Mouse (Mus musculus): ENCODE measurements at regions not wholly inside any gene's neighbourhood (a gene's known extent, or its start where the extent isn't known, plus 50 kb on each side); places are given as distances from the start of the nearest gene placed in this dataset.

- DNase-seq (ENCODE audit: low spot score in 2 of 2) = no peak
Measured at GRCm38 (mm10) chr3:35496027-35496824, 257.7 kb upstream of the Atp11b start.

- no peak for DNase-seq (ENCODE audit: low spot score in 2 of 2)
Measured at GRCm38 (mm10) chr3:35510314-35510713, 243.6 kb upstream of the Atp11b start.

GRCm38 (mm10) chr3:35516517-35516916 lies 237.4 kb upstream of the Atp11b start:
- DNase-seq (ENCODE audit: low spot score in 2 of 2) = no peak

GRCm38 (mm10) chr3:35520131-35520530 lies 233.8 kb upstream of the Atp11b start:
- DNase-seq (ENCODE audit: low spot score in 2 of 2) = no peak

- DNase-seq (ENCODE audit: low spot score in 2 of 2) = no peak
Measured at GRCm38 (mm10) chr3:35547696-35548095, 206.2 kb upstream of the Atp11b start.

GRCm38 (mm10) chr3:35551791-35552190 lies 202.1 kb upstream of the Atp11b start:
- DNase-seq (ENCODE audit: low spot score in 2 of 2) = no peak

- DNase-seq (ENCODE audit: low spot score in 2 of 2) = no peak
Measured at GRCm38 (mm10) chr3:35560425-35560824, 193.5 kb upstream of the Atp11b start.

GRCm38 (mm10) chr3:35574402-35574801 lies 179.5 kb upstream of the Atp11b start:
- DNase-seq (ENCODE audit: low spot score in 2 of 2) = peak; percentile 32 to 61
